Mouse (Mus musculus) midbrain, embryonic 10.5 days (tissue): ENCODE measurements around the gene Gm36176. TPM values are rescaled to one million over a fixed set of nuclear protein-coding genes. Genes with fewer than 3 reads are reported as not detected.

Experiments used
- DNase-seq: peaks from one replicate; pipeline ENCODE4 v3.0.0-alpha.2; 2017; ENCODE audit warnings: low spot score
- H3K27ac ChIP-seq: fragments of 300-500 bp; sonication (generic); replicated peaks from 2 replicates; pipeline ENCODE4 v1.5.1; 2016; ENCODE audit warnings: mild to moderate bottlenecking
- H3K27me3 ChIP-seq: fragments of 300-500 bp; sonication (generic); 2 replicates; pipeline ENCODE4 v1.6.1; 2016; ENCODE audit warnings: low read depth, mild to moderate bottlenecking; ENCODE audit not compliant: poor library complexity, severe bottlenecking
- H3K36me3 ChIP-seq: fragments of 300-500 bp; sonication (generic); 2 replicates; pipeline ENCODE4 v1.6.1; 2016; ENCODE audit warnings: mild to moderate bottlenecking, moderate library complexity
- H3K4me1 ChIP-seq: fragments of 300-500 bp; sonication (generic); 2 replicates; pipeline ENCODE4 v1.6.1; 2016
- H3K4me3 ChIP-seq: fragments of 300-500 bp; sonication (generic); 2 replicates; pipeline ENCODE4 v1.5.1; 2016; ENCODE audit warnings: mild to moderate bottlenecking, moderate library complexity
- H3K9me3 ChIP-seq: fragments of 300-500 bp; sonication (generic); replicated peaks from 2 replicates; pipeline ENCODE4 v1.6.1; 2016; ENCODE audit warnings: mild to moderate bottlenecking
- WGBS: fragments of 180-500 bp; shearing (Covaris S2); methylation state at CpG from one replicate; pipeline ENCODE4 v1.1.7; 2016; 5-methylcytosine and 5-hydroxymethylcytosine counted together
- polyA plus RNA-seq: library from polyadenylated mRNA; unstranded; fragments of >200 nt; fragmentation: Nextera tagmentation; extraction: Ambion mirVana; gene quantifications from 2 replicates; pipeline ENCODE4 v1.2.1, GENCODE M21; 2016

The Gm36176 gene
- polyA plus RNA-seq, 1 experiment from 2014 or later, result not detected

- no peak for DNase-seq
- H3K4me1 ChIP-seq, result no peaks in the 10 kb centered on the region
- 83% methylated on average over 6 of the region's 6 CpGs for WGBS
- H3K9me3 ChIP-seq, result peaks cover 9% of the 10 kb centered on the region; the same call in 1 of the 2 replicates
- H3K27me3 ChIP-seq, result no peaks in the 10 kb centered on the region
- H3K4me3 ChIP-seq, result no peak overlapping the region
- no peak overlapping the region for H3K27ac ChIP-seq
- no peaks in the 10 kb centered on the region for H3K36me3 ChIP-seq
Measured at GRCm38 (mm10) chr10:77839006-77839405, 7.6 kb upstream of the Gm36176 start.

GRCm38 (mm10) chr10:77846961-77847360, 358 bp downstream of the Gm36176 start:
- no peaks in the 10 kb centered on the region for H3K4me1 ChIP-seq
- H3K9me3 ChIP-seq, result peaks cover 22% of the 10 kb centered on the region; the same call in 1 of the 2 replicates
- no peak overlapping the region for H3K27ac ChIP-seq
- no peak overlapping the region for H3K4me3 ChIP-seq
- no peak for DNase-seq
- 16% methylated on average over 2 of the region's 2 CpGs for WGBS
- no peaks in the 10 kb centered on the region for H3K27me3 ChIP-seq
- H3K36me3 ChIP-seq, result no peaks in the 10 kb centered on the region

- no peaks in the 10 kb centered on the region for H3K36me3 ChIP-seq
- H3K4me3 ChIP-seq, result no peak overlapping the region
- H3K9me3 ChIP-seq, result peaks cover 22% of the 10 kb centered on the region; the same call in 1 of the 2 replicates
- no peaks in the 10 kb centered on the region for H3K4me1 ChIP-seq
- 67% methylated on average over 2 of the region's 2 CpGs for WGBS
- H3K27me3 ChIP-seq, result no peaks in the 10 kb centered on the region
- no peak overlapping the region for H3K27ac ChIP-seq
- DNase-seq, result no peak
Measured at GRCm38 (mm10) chr10:77847538-77847937, 935 bp downstream of the Gm36176 start.

GRCm38 (mm10) chr10:77852559-77852958, 6.0 kb downstream of the Gm36176 start, which contains the start of gene Gm10318:
Gene Gm10318 (plus strand): TSS chr10:77852859.
- 78% methylated on average over 9 of the region's 9 CpGs for WGBS
- Histone ChIP-seq H3K9me3 (peaks cover 6% of the 10 kb centered on the region; the same call in 1 of the 2 replicates), H3K27ac (peak within 1 kb of the TSS; percentile 55), H3K27me3 (no peaks in the 10 kb centered on the region), H3K36me3 (no peaks in the 10 kb centered on the region), H3K4me3 (no peak within 1 kb of the TSS), H3K4me1 (0 out of 2 replicates have a peak, but pooled peaks cover 2% of the 10 kb centered on the region)
- no peak for DNase-seq

GRCm38 (mm10) chr10:77861675-77862074, 15.1 kb downstream of the Gm36176 start, which contains the start of gene Gm3285:
Gene Gm3285 (plus strand): TSS chr10:77861975.
- 54% methylated on average over 7 of the region's 7 CpGs for WGBS

GRCm38 (mm10) chr10:77864067-77864761, 17.6 kb downstream of the Gm36176 start:
- Histone ChIP-seq H3K27me3 (no peaks in the 10 kb centered on the region), H3K9me3 (no peaks in the 10 kb centered on the region), H3K4me3 (peak overlapping the region; percentile 46), H3K4me1 (peaks cover 21% of the 10 kb centered on the region), H3K27ac (peak overlapping the region; percentile 55; the same call in 1 of the 2 replicates), H3K36me3 (no peaks in the 10 kb centered on the region)
- 49% methylated on average over 13 of the region's 14 CpGs for WGBS
- DNase-seq, result peak; percentile 59

More at GRCm38 (mm10) chr10:77861675-77862074, 15.1 kb downstream of the Gm36176 start, which contains the start of gene Gm3285:
- no peaks in the 10 kb centered on the region for H3K36me3 ChIP-seq
- no peak for DNase-seq
- no peak within 1 kb of the TSS for H3K4me3 ChIP-seq
- H3K4me1 ChIP-seq, result peaks cover 21% of the 10 kb centered on the region
- H3K27me3 ChIP-seq, result no peaks in the 10 kb centered on the region
- H3K27ac ChIP-seq, result no peak within 1 kb of the TSS
- no peaks in the 10 kb centered on the region for H3K9me3 ChIP-seq

GRCm38 (mm10) chr10:77864762-77865143, 18.1 kb downstream of the Gm36176 start:
- H3K27me3 ChIP-seq, result no peaks in the 10 kb centered on the region

GRCm38 (mm10) chr10:77867546-77867945, 20.9 kb downstream of the Gm36176 start:
- Histone ChIP-seq H3K27me3 (no peaks in the 10 kb centered on the region), H3K27ac (no peak overlapping the region), H3K4me1 (peaks cover 19% of the 10 kb centered on the region), H3K9me3 (peaks cover 3% of the 10 kb centered on the region; the same call in 1 of the 2 replicates), H3K4me3 (no peak overlapping the region), H3K36me3 (0 out of 2 replicates have a peak, but pooled peaks cover 2% of the 10 kb centered on the region)
- no peak for DNase-seq
- WGBS, result 50% methylated on average over 1 of the region's 1 CpGs

More at GRCm38 (mm10) chr10:77864762-77865143, 18.1 kb downstream of the Gm36176 start:
- peak overlapping the region; percentile 46 for H3K4me3 ChIP-seq
- peaks cover 21% of the 10 kb centered on the region for H3K4me1 ChIP-seq
- peak overlapping the region; percentile 55; the same call in 1 of the 2 replicates for H3K27ac ChIP-seq
- H3K36me3 ChIP-seq, result no peaks in the 10 kb centered on the region
- no peak for DNase-seq
- no peaks in the 10 kb centered on the region for H3K9me3 ChIP-seq
- 46% methylated on average over 11 of the region's 11 CpGs for WGBS

GRCm38 (mm10) chr10:77869651-77870050, 23.0 kb downstream of the Gm36176 start:
- WGBS, result 90% methylated on average over 7 of the region's 7 CpGs
- no peak overlapping the region for H3K4me3 ChIP-seq
- H3K27ac ChIP-seq, result no peak overlapping the region
- 0 out of 2 replicates have a peak, but pooled peaks cover 2% of the 10 kb centered on the region for H3K36me3 ChIP-seq
- H3K9me3 ChIP-seq, result peaks cover 3% of the 10 kb centered on the region; the same call in 1 of the 2 replicates
- H3K27me3 ChIP-seq, result no peaks in the 10 kb centered on the region
- peaks cover 7% of the 10 kb centered on the region for H3K4me1 ChIP-seq
- DNase-seq, result no peak

- Histone ChIP-seq H3K4me3 (no peak overlapping the region), H3K27me3 (no peaks in the 10 kb centered on the region), H3K36me3 (no peaks in the 10 kb centered on the region), H3K9me3 (no peaks in the 10 kb centered on the region), H3K27ac (no peak overlapping the region), H3K4me1 (no peaks in the 10 kb centered on the region)
- WGBS, result 65% methylated on average over 6 of the region's 6 CpGs
- no peak for DNase-seq
Measured at GRCm38 (mm10) chr10:77878985-77879384, 32.4 kb downstream of the Gm36176 start.

- Histone ChIP-seq H3K4me1 (no peaks in the 10 kb centered on the region), H3K27me3 (no peaks in the 10 kb centered on the region), H3K27ac (no peak overlapping the region), H3K36me3 (no peaks in the 10 kb centered on the region), H3K9me3 (no peaks in the 10 kb centered on the region), H3K4me3 (no peak overlapping the region)
- no peak for DNase-seq
- 74% methylated on average over 3 of the region's 3 CpGs for WGBS
Measured at GRCm38 (mm10) chr10:77880305-77880704, 33.7 kb downstream of the Gm36176 start.

- no peaks in the 10 kb centered on the region for H3K4me1 ChIP-seq
- no peak for DNase-seq
- no peaks in the 10 kb centered on the region for H3K36me3 ChIP-seq
- no peak overlapping the region for H3K4me3 ChIP-seq
- no peaks in the 10 kb centered on the region for H3K9me3 ChIP-seq
- H3K27me3 ChIP-seq, result no peaks in the 10 kb centered on the region
- 87% methylated on average over 5 of the region's 5 CpGs for WGBS
- H3K27ac ChIP-seq, result no peak overlapping the region
Measured at GRCm38 (mm10) chr10:77882553-77882952, 36.0 kb downstream of the Gm36176 start.
